Mouse (Mus musculus) heart, adult 2 months (tissue): ENCODE measurements at regions not wholly inside any gene's neighbourhood (a gene's known extent, or its start where the extent isn't known, plus 50 kb on each side); places are given as distances from the start of the nearest gene placed in this dataset.

Experiments
- CTCF ChIP-seq: fragments of 200-600 bp; IDR thresholded peaks from 2 replicates; pipeline ENCODE4 v1.8.1; 2022; ENCODE audit warnings: antibody characterized with exemption, mild to moderate bottlenecking, moderate library complexity
- EP300 ChIP-seq: fragments of 200-500 bp; IDR thresholded peaks from 2 replicates; pipeline ENCODE4 v1.6.1; 2011; ENCODE audit warnings: low read depth, low read length, control low read depth; ENCODE audit not compliant: insufficient read depth
- POLR2A ChIP-seq: fragments of 200-500 bp; IDR thresholded peaks from 2 replicates; pipeline ENCODE4 v1.6.1; 2011; ENCODE audit warnings: mild to moderate bottlenecking, low read depth, low read length, control low read depth; ENCODE audit not compliant: insufficient read depth

- TF ChIP-seq POLR2A, result no peak
- TF ChIP-seq EP300, result no peak
- no peak for TF ChIP-seq CTCF
Measured at GRCm38 (mm10) chr10:69020811-69021743, 130.2 kb upstream of the Rhobtb1 start.
